Mouse (Mus musculus) brain, embryonic 14.5 days (tissue): ENCODE data around the gene Cacna2d2. TPM values are rescaled to one million over a fixed set of nuclear protein-coding genes. Genes with fewer than 3 reads are reported as not detected.

Source experiments
- DNase-seq: peaks from one replicate; pipeline ENCODE4 v3.0.0-alpha.2; 2011; ENCODE audit warnings: low read depth
- CTCF ChIP-seq: fragments of 200-500 bp; IDR thresholded peaks from 2 replicates; pipeline ENCODE4 v1.5.1; 2012; ENCODE audit warnings: inconsistent platforms, mild to moderate bottlenecking, moderate library complexity, borderline replicate concordance; ENCODE audit not compliant: insufficient read depth, insufficient read length; ENCODE audit errors: extremely low read depth
- POLR2A ChIP-seq: fragments of 200-500 bp; IDR thresholded peaks from 2 replicates; pipeline ENCODE4 v1.6.1; 2012; ENCODE audit warnings: mild to moderate bottlenecking, inconsistent platforms, borderline replicate concordance; ENCODE audit not compliant: poor library complexity, insufficient read depth, insufficient read length, severe bottlenecking; ENCODE audit errors: extremely low read depth
- polyA plus RNA-seq: library from polyadenylated mRNA; depleted of rRNA; stranded (reverse); fragments of >200 nt; gene quantifications from 2 replicates; pipeline ENCODE4 v1.2.3, GENCODE M21; 2012

Cacna2d2 gene
- polyA plus RNA-seq, 1 experiment: 143 TPM

- TF ChIP-seq POLR2A (no peak), CTCF (no peak)
- DNase-seq: no peak
Measured at GRCm38 (mm10) chr9:107409449-107409848, 10.0 kb downstream of the Cacna2d2 start.

DNA sequence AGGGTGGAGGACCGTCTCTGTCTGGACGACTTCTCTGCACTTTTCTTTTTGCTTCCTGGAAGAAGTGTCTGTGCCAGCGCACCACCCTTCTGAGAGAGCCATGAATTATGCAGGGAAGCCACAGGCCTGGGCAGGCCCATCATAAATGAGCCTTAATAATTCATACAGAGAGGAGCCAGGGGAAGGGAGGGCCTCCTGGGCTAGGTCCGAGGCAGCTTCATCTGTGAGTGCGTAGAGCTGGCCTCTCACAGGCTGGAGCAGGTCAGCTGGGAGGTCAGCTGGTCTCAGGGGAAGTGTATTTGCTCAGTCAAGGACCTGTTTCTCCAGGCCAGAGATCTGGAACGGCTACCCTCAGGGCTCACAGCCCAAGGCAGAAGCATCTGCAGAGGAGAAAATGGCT lies 17.7 kb downstream of the Cacna2d2 start:
- TF ChIP-seq POLR2A (no peak), CTCF (no peak)
- DNase-seq: no peak

GRCm38 (mm10) chr9:107419491-107420244 lies 20.3 kb downstream of the Cacna2d2 start:
- TF ChIP-seq CTCF: no peak
- no peak for TF ChIP-seq POLR2A
- peak; percentile 76 for DNase-seq

DNA sequence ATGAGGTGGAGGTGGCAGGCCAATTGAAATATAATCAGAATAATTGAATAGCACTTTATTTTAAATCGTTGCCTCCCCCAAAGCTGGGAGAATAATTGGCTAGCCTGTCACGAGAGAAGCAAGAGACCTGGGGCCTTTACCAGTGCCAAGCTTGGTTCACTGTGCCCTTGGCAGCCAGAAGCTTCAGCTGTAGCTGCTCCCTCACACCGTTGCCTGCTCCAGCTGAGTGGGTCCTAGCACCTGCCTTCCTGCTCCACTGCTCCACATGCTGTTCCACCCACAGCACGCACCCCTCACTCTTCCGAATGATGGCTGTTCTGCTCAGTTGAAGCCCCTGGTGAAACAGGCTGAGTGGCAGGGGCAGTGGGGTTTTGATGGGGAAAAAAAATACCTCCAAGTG lies 21.5 kb downstream of the Cacna2d2 start:
- TF ChIP-seq POLR2A: no peak
- no peak for TF ChIP-seq CTCF
- peak; percentile 62 for DNase-seq

DNA sequence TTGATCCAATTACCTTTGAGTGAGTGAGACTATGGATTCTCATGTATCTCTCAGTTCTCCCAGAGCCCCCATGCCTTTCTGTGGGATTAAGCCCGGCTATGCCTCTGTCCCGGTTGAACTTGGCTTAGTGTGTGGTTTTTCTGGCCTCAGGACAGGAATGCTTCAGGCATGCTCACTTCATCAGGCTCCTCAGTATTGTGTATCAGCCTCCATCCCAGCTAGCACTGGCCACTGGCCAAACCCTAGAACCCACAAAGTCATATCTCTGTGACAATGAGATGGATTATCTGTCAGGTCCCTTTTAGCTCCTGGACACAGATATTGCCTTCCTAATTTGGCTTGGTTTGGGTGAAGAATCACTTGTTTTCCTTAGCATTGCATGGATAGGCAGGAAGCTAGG lies 23.5 kb downstream of the Cacna2d2 start:
- no peak for DNase-seq

DNA sequence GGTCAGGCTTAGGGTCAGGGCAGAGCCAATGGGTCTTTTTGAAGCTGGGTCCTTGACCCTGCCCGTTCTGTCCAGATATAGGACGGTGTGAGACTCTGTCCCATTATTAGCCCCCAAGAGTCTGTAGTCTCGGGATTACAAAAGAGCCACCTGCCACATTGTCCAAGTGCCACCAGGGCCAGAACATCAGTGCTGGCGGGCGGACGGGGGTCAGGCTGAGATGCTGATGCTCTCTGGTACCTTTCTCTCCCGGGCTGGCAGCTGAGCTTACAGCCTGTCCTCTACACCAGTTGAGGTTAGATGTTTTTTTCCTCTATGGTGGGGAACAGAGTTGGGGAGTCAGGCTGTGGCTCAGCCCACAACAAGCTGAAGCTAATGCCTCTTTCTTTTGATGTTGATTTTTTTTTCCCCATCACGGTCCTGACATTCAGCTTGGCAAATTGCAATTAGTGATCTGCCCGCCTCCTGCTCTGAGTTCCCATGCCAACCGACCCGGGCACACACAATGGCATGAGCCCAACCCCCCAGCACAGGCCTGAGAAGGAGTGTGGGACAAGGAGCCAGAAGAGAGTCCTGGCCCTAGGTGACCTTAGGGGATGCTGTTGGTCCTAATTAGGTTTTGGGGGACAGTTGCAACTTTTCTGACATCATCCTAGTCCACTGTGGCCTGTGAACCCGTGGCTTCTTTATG lies 25.2 kb downstream of the Cacna2d2 start:
- peak; percentile 76 for DNase-seq
- TF ChIP-seq CTCF (no peak), POLR2A (no peak)

More for the DNA sequence above, 23.5 kb downstream of the Cacna2d2 start:
- TF ChIP-seq CTCF (no peak), POLR2A (no peak)

DNA sequence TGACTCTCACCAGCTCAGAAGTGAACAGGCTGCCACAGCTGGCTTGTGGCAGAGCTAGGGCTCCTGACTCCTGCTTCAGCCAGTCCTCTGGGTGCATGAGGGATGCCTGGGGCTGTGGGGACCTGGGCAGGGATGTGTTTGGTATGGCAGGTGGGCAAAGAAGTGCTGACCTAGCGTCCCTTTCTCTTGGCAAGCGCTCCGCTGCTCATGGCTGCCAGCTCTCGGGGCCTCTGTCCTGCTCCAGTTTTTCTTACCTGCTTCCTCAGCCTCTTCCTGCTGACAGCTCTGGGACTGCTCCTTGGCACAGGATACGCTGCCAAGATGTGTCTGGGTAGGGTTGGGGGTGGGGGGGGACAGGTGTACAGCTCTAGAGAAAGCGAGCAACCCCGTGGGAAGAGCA lies 28.5 kb downstream of the Cacna2d2 start:
- no peak for TF ChIP-seq CTCF
- no peak for TF ChIP-seq POLR2A
- DNase-seq: no peak

GRCm38 (mm10) chr9:107428451-107429186 lies 29.2 kb downstream of the Cacna2d2 start:
- peak; percentile 49 for DNase-seq
- TF ChIP-seq POLR2A (no peak), CTCF (no peak)

GRCm38 (mm10) chr9:107430445-107430844 lies 31.0 kb downstream of the Cacna2d2 start:
- DNase-seq: peak; percentile 72
- TF ChIP-seq CTCF (no peak), POLR2A (no peak)

GRCm38 (mm10) chr9:107432546-107432945 lies 33.1 kb downstream of the Cacna2d2 start:
- TF ChIP-seq CTCF: no peak
- TF ChIP-seq POLR2A: no peak

DNA sequence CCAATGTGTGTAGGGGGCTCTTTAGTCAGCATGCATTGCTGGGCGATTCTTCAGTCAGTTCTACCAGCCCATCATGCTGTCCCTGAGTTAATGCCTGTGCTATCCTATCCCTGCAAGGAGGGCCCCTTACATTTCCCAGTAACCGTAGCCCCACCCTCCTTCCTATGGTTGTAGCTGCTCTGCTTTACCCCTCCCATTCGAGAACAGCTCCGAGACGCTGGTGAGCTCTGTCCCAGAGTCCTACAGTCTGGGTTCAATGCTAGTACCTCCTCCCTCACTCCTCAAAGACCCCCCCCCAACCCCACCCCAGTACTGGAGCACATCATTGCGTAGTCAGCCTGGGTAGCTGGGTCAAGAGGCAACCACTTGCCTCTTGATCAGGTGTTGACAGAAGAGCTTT lies 35.4 kb downstream of the Cacna2d2 start:
- TF ChIP-seq POLR2A (no peak), CTCF (no peak)
- no peak for DNase-seq

More at GRCm38 (mm10) chr9:107432546-107432945, 33.1 kb downstream of the Cacna2d2 start:
- DNase-seq: peak; percentile 46
